Comparison of ENCODE assay signal across 8 mouse cellular contexts in the genomic region with DNA sequence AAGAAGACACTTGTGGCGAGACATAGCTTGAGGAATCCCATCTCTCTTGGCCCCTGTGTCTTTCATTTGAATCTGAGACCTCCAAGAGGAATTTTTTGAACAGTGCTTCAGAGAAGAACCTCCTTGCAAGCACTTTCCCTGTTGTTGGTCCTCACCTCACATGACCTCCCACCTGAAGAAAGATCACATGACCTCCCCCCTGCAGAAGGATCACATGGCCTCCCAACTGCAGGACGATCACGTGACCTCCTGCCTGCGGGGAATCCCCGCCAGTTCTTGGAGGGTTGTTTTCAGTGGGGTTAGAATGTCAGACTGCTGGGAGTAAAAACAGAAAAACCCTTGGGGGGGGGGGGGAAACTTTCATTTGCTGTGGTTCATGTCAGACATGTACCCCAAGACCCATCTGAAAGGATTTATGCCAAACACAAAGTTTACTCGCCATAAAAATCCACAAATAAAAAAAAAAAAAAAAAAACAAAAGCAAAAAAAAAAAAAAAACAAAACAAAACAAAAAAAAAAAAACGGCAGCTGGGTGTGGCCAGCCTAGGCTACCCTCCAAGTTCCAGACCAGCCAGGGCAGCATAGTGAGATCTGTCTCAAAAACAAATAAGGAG.
A peak's percentile ranks its signal among the peaks of the same experiment; 100 is the strongest.
DNase-seq lines count a peak whose midpoint lies in the region; ATAC-seq lines count a peak whose summit lies in the region.

No protein-coding gene starts in this region.

- no peak overlapping the region for H3K9ac ChIP-seq in kidney, embryonic 15.5 days
- no peak overlapping the region for H3K9ac ChIP-seq in neural tube, embryonic 11.5 days (ENCODE audit: low read length)

- no peaks in the 10 kb centered on the region for H3K36me3 ChIP-seq in kidney, embryonic 15.5 days
- H3K36me3 ChIP-seq in neural tube, embryonic 11.5 days (ENCODE audit: control insufficient read depth, insufficient read depth, low read length): no peaks in the 10 kb centered on the region

- no peak for ATAC-seq in kidney, embryonic 15.5 days (replicated peaks; ENCODE audit: low FRiP score)
- no peak for ATAC-seq in neural tube, embryonic 11.5 days (ENCODE audit: insufficient read depth, low FRiP score, low TSS enrichment)

- peak; percentile 8 for DNase-seq in gastrocnemius, postnatal 25 days
- no peak for DNase-seq in gastrocnemius, adult 18-20 months (ENCODE audit: low spot score)
- peak; percentile 95 for DNase-seq in ZHBTc4 (ENCODE audit: low read depth, low spot score)
- DNase-seq in neural tube, embryonic 11.5 days (ENCODE audit: low spot score): peak; percentile 58
- no peak for DNase-seq in right cerebral cortex, postnatal 14 days
- no peak for DNase-seq in ovary, postnatal 36 days (ENCODE audit: low spot score)
- DNase-seq in layer of hippocampus, adult 8-10 months (ENCODE audit: low spot score in 2 of 2): no peak

- H3K4me1 ChIP-seq in kidney, embryonic 15.5 days: peaks cover 17% of the 10 kb centered on the region
- peaks cover 12% of the 10 kb centered on the region for H3K4me1 ChIP-seq in neural tube, embryonic 11.5 days (ENCODE audit: control insufficient read depth, insufficient read depth, low read length)

- H3K27me3 ChIP-seq in kidney, embryonic 15.5 days: peaks cover 3% of the 10 kb centered on the region; the same call in 1 of the 2 replicates
- no peaks in the 10 kb centered on the region for H3K27me3 ChIP-seq in neural tube, embryonic 11.5 days (ENCODE audit: control insufficient read depth, insufficient read depth, low read length)

- no peak overlapping the region for H3K4me3 ChIP-seq in kidney, embryonic 15.5 days (replicated peaks)
- no peak overlapping the region for H3K4me3 ChIP-seq in neural tube, embryonic 11.5 days (ENCODE audit: low read depth, low read length)

- 21% methylated on average over 7 of the region's 7 CpGs for WGBS in kidney, embryonic 15.5 days
- WGBS in neural tube, embryonic 11.5 days: 21% methylated on average over 7 of the region's 7 CpGs

- peak overlapping the region; percentile 24; the same call in 1 of the 2 replicates for H3K4me2 ChIP-seq in kidney, embryonic 15.5 days
- no peak overlapping the region for H3K4me2 ChIP-seq in neural tube, embryonic 11.5 days (ENCODE audit: low read depth)

- peak overlapping the region; percentile 61; the same call in 1 of the 2 replicates for H3K27ac ChIP-seq in kidney, embryonic 15.5 days
- no peak overlapping the region for H3K27ac ChIP-seq in neural tube, embryonic 11.5 days (ENCODE audit: low read depth, low read length)

- no peaks in the 10 kb centered on the region for H3K9me3 ChIP-seq in kidney, embryonic 15.5 days (replicated peaks)
- H3K9me3 ChIP-seq in neural tube, embryonic 11.5 days (ENCODE audit: control insufficient read depth, low read length): no peaks in the 10 kb centered on the region

Comparison
In these comparisons a context has a peak if more than half of its experiments do, and no peak if none do; other contexts are left out.
1. DNase-seq: peak in gastrocnemius, postnatal 25 days (single experiment), ZHBTc4 (single experiment) and neural tube, embryonic 11.5 days (single experiment); none in gastrocnemius, adult 18-20 months (single experiment), right cerebral cortex, postnatal 14 days (single experiment), ovary, postnatal 36 days (single experiment) and layer of hippocampus, adult 8-10 months (0 of 2).